Mouse (Mus musculus): ENCODE data around the gene Slc9a6.

- TF ChIP-seq E2F4 (IDR thresholded peaks at IDR 0.05; ENCODE audit: insufficient replicate concordance, low read depth, low read length) (no peak), MXI1 (IDR thresholded peaks at IDR 0.05; ENCODE audit: low read depth, low read length) (no peak)
These were observed 85.0 kb downstream of the Slc9a6 start for GRCm38 (mm10) chrX:56694539-56694938.
